Mouse (Mus musculus) MEL (cell line): ENCODE results near the gene Dcp1a. TPM values are rescaled to one million over a fixed set of nuclear protein-coding genes. Genes with fewer than 3 reads are reported as not detected.

Source experiments
- DNase-seq: peaks from one replicate; pipeline ENCODE4 v3.0.0; 2011; ENCODE audit warnings: low read depth, low spot score
- H3K27ac ChIP-seq: 2 replicates; pipeline ENCODE4 v1.5.1; 2012; ENCODE audit warnings: low read depth, mild to moderate bottlenecking, control low read depth, low read length, moderate library complexity; ENCODE audit not compliant: control insufficient read depth
- H3K27me3 ChIP-seq, 2 experiments: fragments of 150-350 bp in 1 of 2; sonication (generic) in 1 of 2; 2 replicates each; pipeline ENCODE4 v1.6.1; 2012; ENCODE audit warnings: low read length in 2 of 2, mild to moderate bottlenecking in 2 of 2, improper control_type of control experiment in 1 of 2, moderate library complexity in 1 of 2; ENCODE audit not compliant: insufficient read depth in 2 of 2, control insufficient read depth in 1 of 2
- H3K36me3 ChIP-seq, 2 experiments: 2 replicates each; pipeline ENCODE4 v1.6.1; 2012 to 2014; ENCODE audit warnings: low read length in 2 of 2, improper control_type of control experiment in 1 of 2, inconsistent platforms in 1 of 2, mild to moderate bottlenecking in 1 of 2; ENCODE audit not compliant: insufficient read depth in 2 of 2, control insufficient read depth in 1 of 2
- H3K4me1 ChIP-seq, 2 experiments: fragments of 150-350 bp in 1 of 2; sonication (generic) in 1 of 2; 2 replicates each; pipeline ENCODE4 v1.6.1; 2012; ENCODE audit warnings: low read length in 2 of 2, improper control_type of control experiment in 1 of 2, mild to moderate bottlenecking in 1 of 2; ENCODE audit not compliant: insufficient read depth in 2 of 2, control insufficient read depth in 1 of 2
- H3K4me3 ChIP-seq, 2 experiments: fragments of 150-350 bp in 1 of 2; sonication (generic) in 1 of 2; 2 replicates each; pipeline ENCODE4 v1.5.1; 2012; ENCODE audit warnings: low read depth in 2 of 2, low read length in 2 of 2, mild to moderate bottlenecking in 2 of 2, moderate library complexity in 2 of 2, control low read depth in 1 of 2, improper control_type of control experiment in 1 of 2; ENCODE audit not compliant: control insufficient read depth in 1 of 2, insufficient read depth in 1 of 2
- H3K79me2 ChIP-seq: 2 replicates; pipeline ENCODE4 v1.6.1; 2012; ENCODE audit warnings: mild to moderate bottlenecking, low read length, moderate library complexity; ENCODE audit not compliant: control insufficient read depth, poor library complexity, insufficient read depth
- H3K9ac ChIP-seq: 2 replicates; pipeline ENCODE4 v1.6.1; 2012; ENCODE audit warnings: low read depth, mild to moderate bottlenecking, control low read depth, low read length, moderate library complexity; ENCODE audit not compliant: control insufficient read depth, poor library complexity, severe bottlenecking
- H3K9me3 ChIP-seq: fragments of 150-350 bp; sonication (generic); replicated peaks from 2 replicates; pipeline ENCODE4 v1.6.1; 2012; ENCODE audit warnings: mild to moderate bottlenecking, low read length, improper control_type of control experiment, moderate library complexity; ENCODE audit not compliant: insufficient read depth
- BHLHE40 ChIP-seq: IDR thresholded peaks from 2 replicates; pipeline ENCODE4 v1.6.1; 2012; ENCODE audit warnings: low read depth, mild to moderate bottlenecking, inconsistent platforms, low read length, improper control_type of control experiment, borderline replicate concordance
- CHD1 ChIP-seq: IDR thresholded peaks from 2 replicates; pipeline ENCODE4 v1.6.1; 2012; ENCODE audit warnings: low read depth, mild to moderate bottlenecking, inconsistent platforms, low read length, improper control_type of control experiment
- CTCF ChIP-seq, 3 experiments: IDR thresholded peaks in 2 of 3; conservative IDR thresholded peaks in 1 of 3; 2 replicates each; pipeline ENCODE4 v1.5.1; 2011 to 2012; ENCODE audit warnings: low read length in 3 of 3, low read depth in 2 of 3, mild to moderate bottlenecking in 2 of 3, improper control_type of control experiment in 1 of 3, inconsistent platforms in 1 of 3, mixed read lengths in 1 of 3, moderate library complexity in 1 of 3; ENCODE audit not compliant: control insufficient read depth in 1 of 3, insufficient read depth in 1 of 3, poor library complexity in 1 of 3, severe bottlenecking in 1 of 3
- EP300 ChIP-seq, 2 experiments: IDR thresholded peaks; 2 replicates each; pipeline ENCODE4 v1.6.1; 2011; ENCODE audit warnings: improper control_type of control experiment in 2 of 2, low read length in 2 of 2, low read depth in 1 of 2, mild to moderate bottlenecking in 1 of 2
- ETS1 ChIP-seq: IDR thresholded peaks from 2 replicates; pipeline ENCODE4 v1.6.1; 2012; ENCODE audit warnings: low read depth, mild to moderate bottlenecking, inconsistent platforms, low read length, improper control_type of control experiment, moderate library complexity
- GATA1 ChIP-seq: IDR thresholded peaks from 2 replicates; pipeline ENCODE4 v1.6.1; 2011; ENCODE audit warnings: low read depth, low read length, improper control_type of control experiment
- HCFC1 ChIP-seq: IDR thresholded peaks from 2 replicates; pipeline ENCODE4 v1.6.1; 2012; ENCODE audit warnings: low read depth, mild to moderate bottlenecking, inconsistent platforms, low read length, improper control_type of control experiment, moderate library complexity
- JUND ChIP-seq: IDR thresholded peaks from 2 replicates; pipeline ENCODE4 v1.6.1; 2011; ENCODE audit warnings: low read depth, mild to moderate bottlenecking, improper control_type of control experiment, low read length
- MAFK ChIP-seq: IDR thresholded peaks from 2 replicates; pipeline ENCODE4 v1.6.1; 2011; ENCODE audit warnings: low read depth, mild to moderate bottlenecking, low read length, improper control_type of control experiment, borderline replicate concordance
- MAX ChIP-seq: IDR thresholded peaks from 2 replicates; pipeline ENCODE4 v1.6.1; 2011; ENCODE audit warnings: low read length, improper control_type of control experiment
- MAZ ChIP-seq: IDR thresholded peaks from 2 replicates; pipeline ENCODE4 v1.6.1; 2012; ENCODE audit warnings: low read depth, mild to moderate bottlenecking, inconsistent platforms, low read length, improper control_type of control experiment
- MYB ChIP-seq: IDR thresholded peaks from 2 replicates; pipeline ENCODE4 v1.6.1; 2011; ENCODE audit warnings: mild to moderate bottlenecking, low read depth, low read length, improper control_type of control experiment
- MYC ChIP-seq: IDR thresholded peaks from 2 replicates; pipeline ENCODE4 v1.6.1; 2011; ENCODE audit warnings: low read depth, mild to moderate bottlenecking, low read length, improper control_type of control experiment, moderate library complexity
- NELFE ChIP-seq: IDR thresholded peaks from 2 replicates; pipeline ENCODE4 v1.6.1; 2011; ENCODE audit warnings: low read depth, low read length, improper control_type of control experiment
- NRF1 ChIP-seq: IDR thresholded peaks from 2 replicates; pipeline ENCODE4 v1.6.1; 2014; ENCODE audit warnings: low read depth, mild to moderate bottlenecking, inconsistent platforms, low read length, improper control_type of control experiment, moderate library complexity; ENCODE audit not compliant: poor library complexity, insufficient read depth, severe bottlenecking
- RAD21 ChIP-seq: IDR thresholded peaks from 2 replicates; pipeline ENCODE4 v1.6.1; 2011; ENCODE audit warnings: mild to moderate bottlenecking, low read depth, low read length, improper control_type of control experiment
- RCOR1 ChIP-seq: IDR thresholded peaks from 2 replicates; pipeline ENCODE4 v1.6.1; 2012; ENCODE audit warnings: low read depth, mild to moderate bottlenecking, inconsistent platforms, low read length, improper control_type of control experiment
- SIN3A ChIP-seq: IDR thresholded peaks from 2 replicates; pipeline ENCODE4 v1.6.1; 2012; ENCODE audit warnings: low read length, improper control_type of control experiment, inconsistent platforms
- TBP ChIP-seq: IDR thresholded peaks from 2 replicates; pipeline ENCODE4 v1.8.0; 2011; ENCODE audit warnings: low read depth, low read length, improper control_type of control experiment
- TCF12 ChIP-seq: IDR thresholded peaks from 2 replicates; pipeline ENCODE4 v1.6.1; 2014; ENCODE audit warnings: low read depth, mild to moderate bottlenecking, inconsistent platforms, low read length, improper control_type of control experiment, moderate library complexity
- ZC3H11A ChIP-seq: IDR thresholded peaks from 2 replicates; pipeline ENCODE4 v1.6.1; 2012; ENCODE audit warnings: low read depth, mild to moderate bottlenecking, inconsistent platforms, low read length, improper control_type of control experiment
- ZKSCAN1 ChIP-seq: IDR thresholded peaks from 2 replicates; pipeline ENCODE4 v1.6.1; 2012; ENCODE audit warnings: low read depth, mild to moderate bottlenecking, inconsistent platforms, low read length, improper control_type of control experiment, moderate library complexity
- ZMIZ1 ChIP-seq: IDR thresholded peaks from 2 replicates; pipeline ENCODE4 v1.6.1; 2012; ENCODE audit warnings: low read depth, mild to moderate bottlenecking, inconsistent platforms, low read length, improper control_type of control experiment, moderate library complexity
- polyA plus RNA-seq, 2 experiments: library from polyadenylated mRNA; stranded (reverse) in 1 of 2; unstranded in 1 of 2; fragments of >175 nt in 1 of 2; fragments of >200 nt in 1 of 2; gene quantifications; 2 replicates each; pipeline versions ENCODE4 v1.2.1 to v1.2.4; 2012; ENCODE audit warnings: low replicate concordance in 2 of 2, low read depth in 1 of 2; ENCODE audit not compliant: insufficient read length in 2 of 2, insufficient read depth in 1 of 2, missing spikeins in 1 of 2
- total RNA-seq: library from RNA; depleted of rRNA; stranded (reverse); fragments of 300-350 nt; gene quantifications from 2 replicates; pipeline ENCODE4 v1.2.3, GENCODE M21; 2012

Dcp1a gene
- total and polyA plus RNA-seq, 3 experiments, result 21.4 to 31.4 TPM; not detected in 1

GRCm38 (mm10) chr14:30549777-30550149 is 70.4 kb downstream of the Dcp1a start:
- Histone ChIP-seq H3K27me3 (no peaks in the 10 kb centered on the region), H3K27ac (peak overlapping the region; percentile 73), H3K4me1 (peaks cover 7 to 45% of the 10 kb centered on the region in 2 experiments; a peak in 3 of 4 replicates), H3K4me3 (peak overlapping the region; percentile 69 to 85)
- DNase-seq, result peak; percentile 81
- TF ChIP-seq TCF12, result peak; percentile 28; the same call in 1 of the 2 replicates
- TF ChIP-seq HCFC1, result no peak
- TF ChIP-seq MAZ, result 0 out of 2 replicates have a peak, but pooled peaks have one; percentile 22
- TF ChIP-seq JUND, result no peak
- peak in 1 of 2 experiments; percentile 32; a peak in 1 of 4 replicates for TF ChIP-seq EP300 (IDR thresholded peaks at IDR 0.05; ENCODE audit: low read depth in 1 of 2, low read length in 2 of 2)
- TF ChIP-seq CTCF (IDR thresholded peaks at IDR 0.05 in 2 of 3, conservative IDR thresholded peaks at IDR 0.05 in 1 of 3; ENCODE audit: control insufficient read depth in 1 of 3, insufficient read depth in 1 of 3, low read depth in 2 of 3, low read length in 3 of 3, poor library complexity in 1 of 3, severe bottlenecking in 1 of 3), result no peak
- peak; percentile 41; the same call in 1 of the 2 replicates for TF ChIP-seq NELFE
- TF ChIP-seq NRF1, result no peak
- no peak for TF ChIP-seq MYB
- TF ChIP-seq BHLHE40, result peak; percentile 11; the same call in 1 of the 2 replicates
- TF ChIP-seq MAFK, result no peak
- peak; percentile 85 for TF ChIP-seq SIN3A
- TF ChIP-seq ZMIZ1, result 0 out of 2 replicates have a peak, but pooled peaks have one; percentile 33
- no peak for TF ChIP-seq ZC3H11A
- TF ChIP-seq, all 39 proteins: peak for 7
- Histone ChIP-seq H3K36me3 (peaks cover 10 to 39% of the 10 kb centered on the region in 2 experiments), H3K9ac (peak overlapping the region; percentile 78), H3K9me3 (no peaks in the 10 kb centered on the region), H3K79me2 (peaks cover 56% of the 10 kb centered on the region)

- Histone ChIP-seq H3K79me2 (peaks cover 61% of the 10 kb centered on the region), H3K36me3 (peaks cover 10 to 43% of the 10 kb centered on the region in 2 experiments), H3K9me3 (no peaks in the 10 kb centered on the region), H3K9ac (peak overlapping the region; percentile 78), H3K4me1 (peaks cover 7 to 47% of the 10 kb centered on the region in 2 experiments; a peak in 3 of 4 replicates), H3K27me3 (no peaks in the 10 kb centered on the region), H3K4me3 (peak overlapping the region; percentile 69 to 85), H3K27ac (peak overlapping the region; percentile 73)
- peak; percentile 59 for DNase-seq
- peak; percentile 91 for TF ChIP-seq ZKSCAN1
- TF ChIP-seq TBP, result peak; percentile 42; the same call in 1 of the 2 replicates
- TF ChIP-seq MAX, result no peak
- peak; percentile 89 for TF ChIP-seq GATA1
- 0 out of 2 replicates have a peak, but pooled peaks have one; percentile 60 for TF ChIP-seq CHD1
- 0 out of 2 replicates have a peak, but pooled peaks have one; percentile 27 for TF ChIP-seq ETS1
- no peak for TF ChIP-seq MAFK
- TF ChIP-seq RCOR1, result no peak
- TF ChIP-seq EP300 (IDR thresholded peaks at IDR 0.05; ENCODE audit: low read depth in 1 of 2, low read length in 2 of 2), result peak in 1 of 2 experiments; percentile 36; a peak in 1 of 4 replicates
- no peak for TF ChIP-seq RAD21
- no peak for TF ChIP-seq MYC
- TF ChIP-seq MYB, result no peak
Observed at GRCm38 (mm10) chr14:30550232-30551070, 71.1 kb downstream of the Dcp1a start.
